Mouse (Mus musculus) ES-E14 (cell line): ENCODE measurements around the gene Tmem102.

Experiments used
- CHD2 ChIP-seq: IDR thresholded peaks from 2 replicates; pipeline ENCODE4 v1.6.1; 2014; ENCODE audit warnings: mild to moderate bottlenecking, low read depth, low read length, inconsistent platforms
- HCFC1 ChIP-seq: IDR thresholded peaks from 2 replicates; pipeline ENCODE4 v1.6.1; 2012; ENCODE audit warnings: low read length, inconsistent platforms, borderline replicate concordance; ENCODE audit not compliant: insufficient read depth
- ZNF384 ChIP-seq: IDR thresholded peaks from 2 replicates; pipeline ENCODE4 v1.6.1; 2012; ENCODE audit warnings: low read depth, low read length, inconsistent platforms

DNA sequence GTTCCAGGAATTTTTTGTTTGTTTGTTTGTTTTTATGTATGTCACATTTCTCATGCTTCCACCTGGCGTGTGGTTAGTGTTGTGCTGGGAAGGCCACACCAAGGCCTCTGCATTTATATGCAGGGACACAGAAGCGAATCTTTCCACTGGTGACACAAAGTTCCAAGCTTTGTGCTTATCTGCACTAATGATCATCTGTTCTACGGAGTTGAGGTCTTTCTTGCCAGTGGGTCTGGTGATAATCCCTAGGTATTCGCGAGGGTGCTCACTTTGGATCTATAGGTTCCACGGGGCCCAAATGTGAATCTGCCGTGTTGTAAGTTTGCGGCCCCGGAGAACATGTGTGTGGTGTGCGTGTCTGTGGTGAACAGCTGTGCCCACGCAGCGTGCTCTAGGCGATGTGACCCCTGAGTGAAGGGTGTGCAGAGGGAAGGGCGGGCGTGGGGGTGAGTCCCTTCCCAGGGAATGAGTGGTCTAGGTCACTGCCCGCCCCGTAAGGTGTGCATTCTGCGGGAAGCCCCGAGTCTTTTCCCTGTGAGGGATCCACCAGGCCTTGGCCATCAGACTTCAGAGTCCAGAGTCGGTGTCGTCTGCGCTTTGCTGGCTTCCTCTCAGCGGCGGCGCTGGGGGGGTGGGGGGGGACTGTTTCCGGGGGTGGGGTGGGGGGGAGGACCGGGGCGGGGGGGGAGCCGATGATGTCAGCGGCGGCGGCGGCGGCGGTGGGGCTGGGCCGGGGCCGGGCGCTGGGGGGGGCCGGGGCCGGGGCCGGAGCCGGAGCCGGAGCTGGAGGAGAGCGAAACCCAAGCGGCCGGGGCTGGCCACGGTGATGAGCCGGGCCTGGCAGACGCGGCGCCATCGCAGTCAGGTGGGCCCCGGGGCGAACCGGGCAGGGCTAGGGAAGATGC, 40.0 kb downstream of the Tmem102 start, which contains the start of gene Zbtb4:
- no peak for TF ChIP-seq HCFC1
- no peak for TF ChIP-seq ZNF384
- TF ChIP-seq CHD2, result no peak
